Mouse (Mus musculus) MEL (cell line): ENCODE results near the gene Rapgef2. TPM values are rescaled to one million over a fixed set of nuclear protein-coding genes. Genes with fewer than 3 reads are reported as not detected.

ENCODE experiments used
- DNase-seq: peaks from one replicate; pipeline ENCODE4 v3.0.0; 2011; ENCODE audit warnings: low read depth, low spot score
- H3K27ac ChIP-seq: 2 replicates; pipeline ENCODE4 v1.5.1; 2012; ENCODE audit warnings: low read depth, mild to moderate bottlenecking, control low read depth, low read length, moderate library complexity; ENCODE audit not compliant: control insufficient read depth
- H3K27me3 ChIP-seq, 2 experiments: fragments of 150-350 bp in 1 of 2; sonication (generic) in 1 of 2; 2 replicates each; pipeline ENCODE4 v1.6.1; 2012; ENCODE audit warnings: low read length in 2 of 2, mild to moderate bottlenecking in 2 of 2, improper control_type of control experiment in 1 of 2, moderate library complexity in 1 of 2; ENCODE audit not compliant: insufficient read depth in 2 of 2, control insufficient read depth in 1 of 2
- H3K36me3 ChIP-seq, 2 experiments: 2 replicates each; pipeline ENCODE4 v1.6.1; 2012 to 2014; ENCODE audit warnings: low read length in 2 of 2, improper control_type of control experiment in 1 of 2, inconsistent platforms in 1 of 2, mild to moderate bottlenecking in 1 of 2; ENCODE audit not compliant: insufficient read depth in 2 of 2, control insufficient read depth in 1 of 2
- H3K4me1 ChIP-seq, 2 experiments: fragments of 150-350 bp in 1 of 2; sonication (generic) in 1 of 2; 2 replicates each; pipeline ENCODE4 v1.6.1; 2012; ENCODE audit warnings: low read length in 2 of 2, improper control_type of control experiment in 1 of 2, mild to moderate bottlenecking in 1 of 2; ENCODE audit not compliant: insufficient read depth in 2 of 2, control insufficient read depth in 1 of 2
- H3K4me3 ChIP-seq, 2 experiments: fragments of 150-350 bp in 1 of 2; sonication (generic) in 1 of 2; 2 replicates each; pipeline ENCODE4 v1.5.1; 2012; ENCODE audit warnings: low read depth in 2 of 2, low read length in 2 of 2, mild to moderate bottlenecking in 2 of 2, moderate library complexity in 2 of 2, control low read depth in 1 of 2, improper control_type of control experiment in 1 of 2; ENCODE audit not compliant: control insufficient read depth in 1 of 2, insufficient read depth in 1 of 2
- H3K79me2 ChIP-seq: 2 replicates; pipeline ENCODE4 v1.6.1; 2012; ENCODE audit warnings: mild to moderate bottlenecking, low read length, moderate library complexity; ENCODE audit not compliant: control insufficient read depth, poor library complexity, insufficient read depth
- H3K9ac ChIP-seq: 2 replicates; pipeline ENCODE4 v1.6.1; 2012; ENCODE audit warnings: low read depth, mild to moderate bottlenecking, control low read depth, low read length, moderate library complexity; ENCODE audit not compliant: control insufficient read depth, poor library complexity, severe bottlenecking
- H3K9me3 ChIP-seq: fragments of 150-350 bp; sonication (generic); replicated peaks from 2 replicates; pipeline ENCODE4 v1.6.1; 2012; ENCODE audit warnings: mild to moderate bottlenecking, low read length, improper control_type of control experiment, moderate library complexity; ENCODE audit not compliant: insufficient read depth
- CTCF ChIP-seq, 3 experiments: IDR thresholded peaks in 2 of 3; conservative IDR thresholded peaks in 1 of 3; 2 replicates each; pipeline ENCODE4 v1.5.1; 2011 to 2012; ENCODE audit warnings: low read length in 3 of 3, low read depth in 2 of 3, mild to moderate bottlenecking in 2 of 3, improper control_type of control experiment in 1 of 3, inconsistent platforms in 1 of 3, mixed read lengths in 1 of 3, moderate library complexity in 1 of 3; ENCODE audit not compliant: control insufficient read depth in 1 of 3, insufficient read depth in 1 of 3, poor library complexity in 1 of 3, severe bottlenecking in 1 of 3
- ELF1 ChIP-seq: IDR thresholded peaks from 2 replicates; pipeline ENCODE4 v1.6.1; 2014; ENCODE audit warnings: low read depth, mild to moderate bottlenecking, inconsistent platforms, low read length, improper control_type of control experiment, moderate library complexity
- EP300 ChIP-seq, 2 experiments: IDR thresholded peaks; 2 replicates each; pipeline ENCODE4 v1.6.1; 2011; ENCODE audit warnings: improper control_type of control experiment in 2 of 2, low read length in 2 of 2, low read depth in 1 of 2, mild to moderate bottlenecking in 1 of 2
- GABPA ChIP-seq: IDR thresholded peaks from 2 replicates; pipeline ENCODE4 v1.6.1; 2012; ENCODE audit warnings: low read depth, mild to moderate bottlenecking, inconsistent platforms, low read length, improper control_type of control experiment, moderate library complexity
- MAFK ChIP-seq: IDR thresholded peaks from 2 replicates; pipeline ENCODE4 v1.6.1; 2011; ENCODE audit warnings: low read depth, mild to moderate bottlenecking, low read length, improper control_type of control experiment, borderline replicate concordance
- MAZ ChIP-seq: IDR thresholded peaks from 2 replicates; pipeline ENCODE4 v1.6.1; 2012; ENCODE audit warnings: low read depth, mild to moderate bottlenecking, inconsistent platforms, low read length, improper control_type of control experiment
- NELFE ChIP-seq: IDR thresholded peaks from 2 replicates; pipeline ENCODE4 v1.6.1; 2011; ENCODE audit warnings: low read depth, low read length, improper control_type of control experiment
- POLR2AphosphoS5 ChIP-seq: IDR thresholded peaks from 2 replicates; pipeline ENCODE4 v1.6.1; 2012; ENCODE audit warnings: low read depth, borderline replicate concordance, mild to moderate bottlenecking, inconsistent platforms, low read length, moderate library complexity, mixed read lengths
- RAD21 ChIP-seq: IDR thresholded peaks from 2 replicates; pipeline ENCODE4 v1.6.1; 2011; ENCODE audit warnings: mild to moderate bottlenecking, low read depth, low read length, improper control_type of control experiment
- RCOR1 ChIP-seq: IDR thresholded peaks from 2 replicates; pipeline ENCODE4 v1.6.1; 2012; ENCODE audit warnings: low read depth, mild to moderate bottlenecking, inconsistent platforms, low read length, improper control_type of control experiment
- SIN3A ChIP-seq: IDR thresholded peaks from 2 replicates; pipeline ENCODE4 v1.6.1; 2012; ENCODE audit warnings: low read length, improper control_type of control experiment, inconsistent platforms
- SMC3 ChIP-seq: IDR thresholded peaks from 2 replicates; pipeline ENCODE4 v1.6.1; 2011; ENCODE audit warnings: low read depth, low read length, improper control_type of control experiment
- TAL1 ChIP-seq: IDR thresholded peaks from 2 replicates; pipeline ENCODE4 v1.6.1; 2012; ENCODE audit warnings: mild to moderate bottlenecking, inconsistent platforms, low read length, moderate library complexity, mixed read lengths
- TBP ChIP-seq: IDR thresholded peaks from 2 replicates; pipeline ENCODE4 v1.8.0; 2011; ENCODE audit warnings: low read depth, low read length, improper control_type of control experiment
- TCF12 ChIP-seq: IDR thresholded peaks from 2 replicates; pipeline ENCODE4 v1.6.1; 2014; ENCODE audit warnings: low read depth, mild to moderate bottlenecking, inconsistent platforms, low read length, improper control_type of control experiment, moderate library complexity
- UBTF ChIP-seq: IDR thresholded peaks from 2 replicates; pipeline ENCODE4 v1.6.1; 2012; ENCODE audit warnings: low read depth, mild to moderate bottlenecking, inconsistent platforms, low read length, improper control_type of control experiment, moderate library complexity, borderline replicate concordance; ENCODE audit not compliant: insufficient read depth
- USF1 ChIP-seq: IDR thresholded peaks from 2 replicates; pipeline ENCODE4 v1.6.1; 2014; ENCODE audit warnings: low read depth, mild to moderate bottlenecking, inconsistent platforms, low read length, improper control_type of control experiment, moderate library complexity
- polyA plus RNA-seq, 2 experiments: library from polyadenylated mRNA; stranded (reverse) in 1 of 2; unstranded in 1 of 2; fragments of >175 nt in 1 of 2; fragments of >200 nt in 1 of 2; gene quantifications; 2 replicates each; pipeline versions ENCODE4 v1.2.1 to v1.2.4; 2012; ENCODE audit warnings: low replicate concordance in 2 of 2, low read depth in 1 of 2; ENCODE audit not compliant: insufficient read length in 2 of 2, insufficient read depth in 1 of 2, missing spikeins in 1 of 2
- total RNA-seq: library from RNA; depleted of rRNA; stranded (reverse); fragments of 300-350 nt; gene quantifications from 2 replicates; pipeline ENCODE4 v1.2.3, GENCODE M21; 2012

Rapgef2 gene
- total and polyA plus RNA-seq, 3 experiments: 4.2 to 4.6 TPM; not detected in 1

DNA sequence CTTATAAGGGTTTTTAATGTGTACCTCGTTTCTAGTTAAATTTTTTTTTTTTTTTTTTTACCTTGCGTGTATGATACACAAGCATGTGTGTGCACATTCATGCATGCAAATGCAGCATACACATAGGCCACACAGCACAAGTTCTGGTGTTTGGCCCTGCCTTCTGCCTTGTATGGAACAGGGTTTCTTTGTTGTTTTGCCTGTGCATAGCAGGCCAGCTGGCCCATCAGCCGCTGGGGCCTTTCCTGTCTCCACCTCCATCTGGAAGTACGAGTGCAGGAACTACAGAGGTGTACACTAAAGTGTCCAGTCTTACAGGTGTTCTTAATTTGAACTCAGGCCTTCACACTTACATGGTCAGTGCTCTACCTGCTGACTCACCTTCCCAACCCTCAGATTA is 80.3 kb downstream of the Rapgef2 start:
- H3K9ac ChIP-seq: no peak overlapping the region
- peaks cover 0 to 5% of the 10 kb centered on the region in 2 experiments; a peak in 1 of 4 replicates for H3K4me1 ChIP-seq
- no peaks in the 10 kb centered on the region; a peak in 1 of 4 replicates for H3K36me3 ChIP-seq
- no peaks in the 10 kb centered on the region for H3K79me2 ChIP-seq
- DNase-seq: no peak
- no peak overlapping the region for H3K4me3 ChIP-seq
- H3K27ac ChIP-seq: no peak overlapping the region
- no peaks in the 10 kb centered on the region for H3K9me3 ChIP-seq
- no peaks in the 10 kb centered on the region for H3K27me3 ChIP-seq
- TF ChIP-seq TBP (no peak), RAD21 (no peak)

DNA sequence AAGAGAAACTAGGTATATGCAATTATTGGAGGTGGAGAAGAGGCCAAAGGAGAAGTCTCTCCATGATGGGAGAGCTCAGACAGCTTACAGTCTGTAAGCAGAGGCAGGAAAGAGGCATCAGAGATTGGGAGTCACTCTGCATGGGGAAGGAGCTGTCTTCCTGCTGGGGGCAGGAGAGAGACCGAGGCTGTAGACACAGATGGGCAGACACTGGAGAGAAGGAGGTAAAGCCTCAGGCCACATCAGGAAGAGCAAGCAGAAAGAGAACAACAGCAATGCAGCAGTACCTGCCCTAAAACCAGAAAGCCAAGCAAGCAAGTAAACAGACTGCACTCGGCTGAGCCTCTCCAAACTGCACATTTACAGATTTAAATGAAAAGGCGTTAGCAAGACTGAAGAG is 81.2 kb downstream of the Rapgef2 start:
- no peaks in the 10 kb centered on the region; a peak in 1 of 4 replicates for H3K36me3 ChIP-seq
- H3K4me3 ChIP-seq: no peak overlapping the region
- H3K79me2 ChIP-seq: no peaks in the 10 kb centered on the region
- no peaks in the 10 kb centered on the region for H3K9me3 ChIP-seq
- TF ChIP-seq SMC3 (no peak; the same call in 1 of the 2 replicates), NELFE (no peak), GABPA (no peak), TBP (no peak), MAFK (no peak), SIN3A (no peak), MAZ (no peak)
- no peak overlapping the region for H3K9ac ChIP-seq
- peaks cover 0 to 5% of the 10 kb centered on the region in 2 experiments; a peak in 1 of 4 replicates for H3K4me1 ChIP-seq
- DNase-seq: no peak
- H3K27ac ChIP-seq: no peak overlapping the region
- H3K27me3 ChIP-seq: no peaks in the 10 kb centered on the region

DNA sequence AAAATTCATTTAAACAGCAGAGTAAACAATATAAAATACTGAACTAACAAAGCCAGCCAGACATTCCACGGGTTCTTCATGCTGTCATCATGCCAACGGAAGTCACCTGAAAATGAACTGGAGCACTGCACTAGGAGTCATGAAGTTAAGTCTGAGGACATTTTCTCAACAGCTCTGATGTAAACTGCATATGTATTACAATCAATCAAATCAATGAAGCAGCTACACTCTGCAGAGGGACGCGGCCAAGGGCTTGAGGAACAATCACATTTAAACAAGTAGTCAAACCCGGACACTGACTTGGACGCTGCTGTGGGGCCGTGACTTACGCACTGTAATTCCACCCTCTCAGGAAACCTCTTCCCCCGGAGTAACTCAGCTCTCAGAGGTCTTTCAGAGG is 82.1 kb downstream of the Rapgef2 start:
- no peak overlapping the region for H3K9ac ChIP-seq
- H3K4me3 ChIP-seq: no peak overlapping the region
- TF ChIP-seq TAL1 (no peak), POLR2AphosphoS5 (no peak), GABPA (no peak), MAFK (no peak), CTCF (IDR thresholded peaks at IDR 0.05 in 2 of 3, conservative IDR thresholded peaks at IDR 0.05 in 1 of 3; ENCODE audit: control insufficient read depth in 1 of 3, insufficient read depth in 1 of 3, low read depth in 2 of 3, low read length in 3 of 3, poor library complexity in 1 of 3, severe bottlenecking in 1 of 3) (no peak), USF1 (no peak), UBTF (no peak), SIN3A (no peak), EP300 (IDR thresholded peaks at IDR 0.05; ENCODE audit: low read depth in 1 of 2, low read length in 2 of 2) (no peak), TCF12 (no peak), RCOR1 (no peak), ELF1 (no peak)
- no peaks in the 10 kb centered on the region; a peak in 1 of 4 replicates for H3K36me3 ChIP-seq
- H3K79me2 ChIP-seq: no peaks in the 10 kb centered on the region
- H3K4me1 ChIP-seq: peaks cover 0 to 5% of the 10 kb centered on the region in 2 experiments; a peak in 1 of 4 replicates
- no peak overlapping the region for H3K27ac ChIP-seq
- H3K9me3 ChIP-seq: no peaks in the 10 kb centered on the region
- no peaks in the 10 kb centered on the region for H3K27me3 ChIP-seq
- no peak for DNase-seq
